Mouse (Mus musculus) heart, embryonic 15.5 days (tissue): ENCODE results near the gene Krtap5-5. TPM values are rescaled to one million over a fixed set of nuclear protein-coding genes. Genes with fewer than 3 reads are reported as not detected.
"Not testable (repeated sequence)": the region's sequence is repeated elsewhere in the genome, so short reads cannot be mapped to it uniquely, and the experiment has no call there.

Experiments
- ATAC-seq: fragments of 200-750 bp; cut with Nextera tagmentation; replicated peaks from 2 replicates; pipeline ENCODE4 v1.8.0; 2017; ENCODE audit warnings: low read depth, moderate TSS enrichment; ENCODE audit not compliant: insufficient number of reproducible peaks, insufficient read depth, low FRiP score
- H3K27ac ChIP-seq: fragments of 300-500 bp; sonication (generic); 2 replicates; pipeline ENCODE4 v1.5.1; 2015; ENCODE audit warnings: mild to moderate bottlenecking, inconsistent platforms
- H3K27me3 ChIP-seq: fragments of 300-500 bp; sonication (generic); 2 replicates; pipeline ENCODE4 v1.6.1; 2015; ENCODE audit warnings: inconsistent platforms
- H3K36me3 ChIP-seq: fragments of 300-500 bp; sonication (generic); 2 replicates; pipeline ENCODE4 v1.6.1; 2015; ENCODE audit warnings: mild to moderate bottlenecking, inconsistent platforms
- H3K4me1 ChIP-seq: fragments of 300-500 bp; sonication (generic); replicated peaks from 2 replicates; pipeline ENCODE4 v1.6.1; 2015; ENCODE audit warnings: inconsistent platforms
- H3K4me2 ChIP-seq: fragments of 300-500 bp; sonication (generic); 2 replicates; pipeline ENCODE4 v1.6.1; 2015; ENCODE audit warnings: inconsistent platforms, mild to moderate bottlenecking, moderate library complexity
- H3K4me3 ChIP-seq: fragments of 300-500 bp; sonication (generic); 2 replicates; pipeline ENCODE4 v1.5.1; 2015; ENCODE audit warnings: mild to moderate bottlenecking, inconsistent platforms
- H3K9ac ChIP-seq: fragments of 300-500 bp; sonication (generic); 2 replicates; pipeline ENCODE4 v1.6.1; 2015; ENCODE audit warnings: mild to moderate bottlenecking, inconsistent platforms
- H3K9me3 ChIP-seq: fragments of 300-500 bp; sonication (generic); replicated peaks from 2 replicates; pipeline ENCODE4 v1.6.1; 2016; ENCODE audit warnings: inconsistent platforms
- WGBS: fragments of 180-500 bp; shearing (Covaris S2); methylation state at CpG from one replicate; pipeline ENCODE4 v1.1.7; 2015; ENCODE audit warnings: mixed read lengths; 5-methylcytosine and 5-hydroxymethylcytosine counted together
- polyA plus RNA-seq: library from polyadenylated mRNA; unstranded; fragments of >200 nt; fragmentation: Nextera tagmentation; extraction: Ambion mirVana; gene quantifications from 2 replicates; pipeline ENCODE4 v1.2.1, GENCODE M21; 2015

Gene Krtap5-5
- polyA plus RNA-seq, 1 experiment from 2014 or later = not detected

DNA sequence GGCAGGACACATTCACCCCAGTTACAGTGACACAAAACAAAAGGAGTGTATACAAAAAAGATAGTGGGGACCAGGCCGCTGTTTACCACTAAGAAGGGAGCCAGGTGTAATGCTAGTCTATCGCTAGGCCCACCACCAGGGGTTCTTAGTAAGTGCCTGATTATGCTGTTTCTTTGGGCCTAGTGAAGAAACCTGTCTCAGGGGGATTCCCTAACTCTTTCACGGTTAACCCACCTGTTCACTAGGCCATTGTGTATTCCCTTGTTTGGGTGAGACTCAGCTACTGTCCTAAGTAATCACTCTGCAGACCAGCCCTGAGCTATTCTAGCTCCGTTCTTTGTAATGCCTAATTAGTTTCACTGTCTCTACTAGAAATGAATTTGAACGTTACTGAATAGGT lies 22.9 kb downstream of the Krtap5-5 start:
- not testable (repeated sequence) for H3K9me3 ChIP-seq, H3K4me1 ChIP-seq, H3K4me3 ChIP-seq, ATAC-seq, H3K27ac ChIP-seq, H3K9ac ChIP-seq, H3K36me3 ChIP-seq, H3K27me3 ChIP-seq, H3K4me2 ChIP-seq
- WGBS = 80% methylated on average over 5 of the region's 5 CpGs

- no peak for ATAC-seq
- no peak overlapping the region for H3K9ac ChIP-seq
- H3K4me3 ChIP-seq = no peak overlapping the region
- no peaks in the 10 kb centered on the region for H3K4me1 ChIP-seq
- H3K9me3 ChIP-seq = no peaks in the 10 kb centered on the region
- no peak overlapping the region for H3K4me2 ChIP-seq
- no peak overlapping the region for H3K27ac ChIP-seq
- H3K27me3 ChIP-seq = no peaks in the 10 kb centered on the region
- H3K36me3 ChIP-seq = no peaks in the 10 kb centered on the region
Observed at GRCm38 (mm10) chr7:142205488-142205887, 24.3 kb downstream of the Krtap5-5 start.

- WGBS = 54% methylated on average over 1 of the region's 1 CpGs
- no peaks in the 10 kb centered on the region for H3K36me3 ChIP-seq
Observed at GRCm38 (mm10) chr7:142201064-142201463, 28.7 kb downstream of the Krtap5-5 start, which contains the start of gene Krtap5-3. Krtap5-3 (plus strand) TSS chr7:142201364.

GRCm38 (mm10) chr7:142198748-142199147 lies 31.0 kb downstream of the Krtap5-5 start:
- no peak for ATAC-seq
- no peak overlapping the region for H3K9ac ChIP-seq
- WGBS = 64% methylated on average over 2 of the region's 2 CpGs

More at GRCm38 (mm10) chr7:142201064-142201463, 28.7 kb downstream of the Krtap5-5 start, which contains the start of gene Krtap5-3:
- Histone ChIP-seq H3K4me1 (no peaks in the 10 kb centered on the region), H3K9ac (no peak within 1 kb of the TSS), H3K27ac (no peak within 1 kb of the TSS), H3K9me3 (no peaks in the 10 kb centered on the region), H3K4me2 (no peak within 1 kb of the TSS), H3K27me3 (no peaks in the 10 kb centered on the region), H3K4me3 (no peak within 1 kb of the TSS)
- no peak for ATAC-seq

DNA sequence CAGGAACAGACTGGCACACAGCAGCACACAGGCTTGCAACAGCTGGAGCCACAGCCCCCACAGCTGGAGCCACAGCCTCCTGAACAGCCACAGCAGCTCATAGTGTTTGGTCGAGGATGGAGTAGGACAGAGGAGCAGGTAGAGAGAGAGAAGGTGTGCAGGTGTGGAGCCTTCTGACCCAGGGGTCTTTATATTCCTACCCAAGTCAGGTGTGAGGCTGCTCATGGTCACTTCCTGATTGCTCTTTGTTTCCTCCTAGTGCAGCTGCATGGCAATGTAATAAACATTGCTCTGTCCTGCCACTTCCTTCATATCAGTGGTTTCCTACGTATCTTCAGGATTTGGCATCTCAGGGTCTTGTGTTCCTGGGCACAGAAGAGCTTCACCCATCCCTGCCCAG lies 39.5 kb downstream of the Krtap5-5 start, which contains the start of gene Gm10153:
Gene Gm10153, minus strand, starts transcription at position 101 of the 400 bp plus-strand sequence.
- Histone ChIP-seq H3K36me3 (no peaks in the 10 kb centered on the region), H3K9me3 (no peaks in the 10 kb centered on the region), H3K4me3 (no peak within 1 kb of the TSS), H3K27ac (no peak within 1 kb of the TSS), H3K4me1 (no peaks in the 10 kb centered on the region), H3K9ac (no peak within 1 kb of the TSS), H3K27me3 (no peaks in the 10 kb centered on the region), H3K4me2 (no peak within 1 kb of the TSS)
- 26% methylated on average over 2 of the region's 2 CpGs for WGBS
- no peak for ATAC-seq

More at GRCm38 (mm10) chr7:142198748-142199147, 31.0 kb downstream of the Krtap5-5 start:
- Histone ChIP-seq H3K4me2 (no peak overlapping the region), H3K4me3 (no peak overlapping the region), H3K4me1 (no peaks in the 10 kb centered on the region), H3K9me3 (no peaks in the 10 kb centered on the region), H3K27me3 (no peaks in the 10 kb centered on the region), H3K36me3 (no peaks in the 10 kb centered on the region), H3K27ac (no peak overlapping the region)

GRCm38 (mm10) chr7:142188156-142188555 lies 41.6 kb downstream of the Krtap5-5 start:
- Histone ChIP-seq H3K9ac (no peak overlapping the region), H3K27ac (no peak overlapping the region), H3K4me2 (no peak overlapping the region), H3K36me3 (no peaks in the 10 kb centered on the region), H3K4me3 (no peak overlapping the region), H3K4me1 (no peaks in the 10 kb centered on the region), H3K9me3 (no peaks in the 10 kb centered on the region), H3K27me3 (no peaks in the 10 kb centered on the region)
- 67% methylated on average over 2 of the region's 2 CpGs for WGBS
- no peak for ATAC-seq

GRCm38 (mm10) chr7:142181021-142181420 lies 48.8 kb downstream of the Krtap5-5 start:
- 30% methylated on average over 1 of the region's 1 CpGs for WGBS
- no peak overlapping the region for H3K4me2 ChIP-seq

More at GRCm38 (mm10) chr7:142181021-142181420, 48.8 kb downstream of the Krtap5-5 start:
- Histone ChIP-seq H3K4me1 (no peaks in the 10 kb centered on the region), H3K36me3 (no peaks in the 10 kb centered on the region), H3K4me3 (no peak overlapping the region), H3K9ac (no peak overlapping the region), H3K27me3 (no peaks in the 10 kb centered on the region), H3K27ac (no peak overlapping the region), H3K9me3 (no peaks in the 10 kb centered on the region)
- no peak for ATAC-seq

Other genes starting within 250 kb of the Krtap5-5 start
- gene Mob2, start 168.9 kb downstream of the Krtap5-5 start, polyA plus RNA-seq = 43.4 and 52.7 TPM in 2 replicates
- gene Dusp8, start 134.1 kb downstream of the Krtap5-5 start, polyA plus RNA-seq = 11.5 and 12.2 TPM in 2 replicates
- not detected in 2 replicates for gene Gm45618, start 109.2 kb downstream of the Krtap5-5 start, polyA plus RNA-seq
- gene Gm39115, start 93.9 kb downstream of the Krtap5-5 start, polyA plus RNA-seq = not detected in 2 replicates
- not detected in 2 replicates for gene Gm45337, start 85.4 kb downstream of the Krtap5-5 start, polyA plus RNA-seq
- gene Gm29735, start 72.9 kb downstream of the Krtap5-5 start, polyA plus RNA-seq = not detected in 2 replicates
- gene Gm4553, start 64.2 kb downstream of the Krtap5-5 start, polyA plus RNA-seq = not detected in 2 replicates
- gene Krtap5-2, start 54.0 kb downstream of the Krtap5-5 start, polyA plus RNA-seq = not detected in 2 replicates
- not detected in 2 replicates for gene Gm10153, start 39.6 kb downstream of the Krtap5-5 start, polyA plus RNA-seq
- not detected in 2 replicates for gene Krtap5-3, start 28.6 kb downstream of the Krtap5-5 start, polyA plus RNA-seq
- gene Gm7579, start 18.1 kb downstream of the Krtap5-5 start, polyA plus RNA-seq = not detected in 2 replicates
- gene Gm40460, start 11.1 kb upstream of the Krtap5-5 start, polyA plus RNA-seq = not detected in 2 replicates
- gene Gm2431, start 28.4 kb upstream of the Krtap5-5 start, polyA plus RNA-seq = not detected in 2 replicates
- not detected in 2 replicates for gene Gm4559, start 44.4 kb upstream of the Krtap5-5 start, polyA plus RNA-seq
- not detected in 2 replicates for gene Krtap5-1, start 67.1 kb upstream of the Krtap5-5 start, polyA plus RNA-seq
- gene Krtap5-4, start 73.6 kb upstream of the Krtap5-5 start, polyA plus RNA-seq = not detected in 2 replicates
- gene Ifitm10, start 143.8 kb upstream of the Krtap5-5 start, polyA plus RNA-seq = 4.7 and 5.5 TPM in 2 replicates
- 1.2 TPM in 1 of 2 replicates, not detected in the other for gene Gm49369, start 152.7 kb upstream of the Krtap5-5 start, polyA plus RNA-seq
- gene Ctsd, start 158.1 kb upstream of the Krtap5-5 start, polyA plus RNA-seq = 389 and 487 TPM in 2 replicates
- 0.48 and 1.7 TPM in 2 replicates for gene Syt8, start 204.9 kb upstream of the Krtap5-5 start, polyA plus RNA-seq
- gene Tnni2, start 211.8 kb upstream of the Krtap5-5 start, polyA plus RNA-seq = 16.8 and 16.9 TPM in 2 replicates
- gene Lsp1, start 230.8 kb upstream of the Krtap5-5 start, polyA plus RNA-seq = 49.6 and 83.5 TPM in 2 replicates